Mouse (Mus musculus): Measurements from ENCODE around the gene Sh3kbp1. TPM values are rescaled to one million over a fixed set of nuclear protein-coding genes. Genes with fewer than 3 reads are reported as not detected.

Sh3kbp1 gene
- polyA plus RNA-seq, 1 experiment, result 37.6 TPM

DNA sequence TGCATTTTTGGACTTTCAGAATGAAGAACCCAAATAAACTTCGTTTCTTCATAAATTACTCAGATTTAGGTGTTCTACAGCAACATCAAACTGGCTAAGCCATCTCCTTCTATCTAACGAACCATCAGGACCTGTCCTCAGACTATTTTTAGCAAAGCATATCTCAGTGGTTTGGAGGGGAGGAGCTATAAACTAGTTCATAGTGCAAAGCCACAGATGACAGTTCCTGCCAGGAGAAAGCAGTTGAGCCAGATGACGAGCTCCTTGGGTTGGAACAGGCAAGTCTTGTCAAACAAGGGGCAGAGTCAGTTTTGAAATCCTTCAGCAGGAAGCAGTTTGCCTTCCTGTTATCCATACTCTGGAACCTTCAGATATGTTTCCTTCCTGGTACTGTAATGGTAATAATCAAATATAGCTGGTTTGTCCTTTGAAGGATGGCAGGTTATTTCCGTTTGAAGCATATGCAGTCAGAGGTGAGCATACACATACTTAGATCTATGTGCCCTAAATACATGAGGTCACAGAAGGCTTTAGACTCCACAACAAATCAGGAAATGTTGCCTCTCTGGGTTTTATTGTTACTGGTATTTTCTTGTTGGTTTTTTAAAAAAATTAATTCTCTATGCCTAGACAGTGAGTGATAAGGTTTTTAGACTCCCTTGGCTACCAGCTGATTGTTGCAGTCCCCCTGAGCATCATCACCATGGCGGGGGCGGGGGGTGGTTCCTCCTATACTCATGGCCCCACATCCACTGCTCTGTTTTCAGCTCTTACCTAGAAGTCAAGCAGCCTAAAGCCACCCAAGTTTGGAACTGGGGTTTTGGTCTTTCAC is 282.6 kb downstream of the Sh3kbp1 start:
- DNase-seq (ENCODE audit: extremely low spot score in 1 of 2, low spot score in 1 of 2), result no peak

DNA sequence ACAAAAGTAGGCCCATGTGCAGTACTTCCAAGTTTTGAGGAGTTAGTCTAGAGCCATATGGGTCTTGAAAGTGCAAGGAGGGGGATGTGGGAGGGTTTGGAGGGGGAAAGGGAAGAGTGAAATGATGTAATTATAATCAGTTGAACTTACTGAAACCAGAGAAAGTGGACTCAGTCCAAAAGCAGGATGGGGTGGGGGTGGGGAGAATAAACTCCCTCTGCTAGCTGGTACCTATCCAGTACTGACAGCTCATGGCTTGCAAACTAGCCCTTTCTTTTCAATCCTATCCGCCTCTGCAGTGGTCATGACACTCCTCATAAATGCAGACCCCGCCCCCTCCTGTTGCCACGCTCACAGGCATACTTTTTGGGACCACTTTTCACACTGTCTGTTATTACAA is 283.5 kb downstream of the Sh3kbp1 start:
- DNase-seq (ENCODE audit: extremely low spot score in 1 of 2, low spot score in 1 of 2), result no peak

DNA sequence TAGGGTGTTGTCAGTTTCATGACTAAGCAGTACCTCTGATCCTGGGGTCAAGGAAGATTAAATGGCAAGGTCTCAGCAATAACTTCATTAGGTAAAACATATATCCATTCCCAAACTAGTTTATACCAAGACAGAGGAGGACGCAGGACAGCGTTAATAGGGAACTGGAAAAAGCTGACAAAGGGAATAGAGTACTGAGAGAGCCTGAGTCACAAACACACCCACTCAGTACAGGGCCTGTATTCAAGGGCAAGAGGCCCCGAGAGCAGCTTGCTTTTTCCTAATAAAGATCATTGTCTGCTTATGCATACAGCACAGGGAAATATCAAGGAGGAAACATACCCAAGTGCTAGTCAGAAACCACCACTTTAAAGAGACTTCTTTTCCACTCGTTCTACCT is 284.5 kb downstream of the Sh3kbp1 start:
- DNase-seq (ENCODE audit: extremely low spot score in 1 of 2, low spot score in 1 of 2), result no peak

- no peak for DNase-seq (ENCODE audit: extremely low spot score in 1 of 2, low spot score in 1 of 2)
Measured at GRCm38 (mm10) chrX:159912061-159912460, 285.0 kb downstream of the Sh3kbp1 start.

DNA sequence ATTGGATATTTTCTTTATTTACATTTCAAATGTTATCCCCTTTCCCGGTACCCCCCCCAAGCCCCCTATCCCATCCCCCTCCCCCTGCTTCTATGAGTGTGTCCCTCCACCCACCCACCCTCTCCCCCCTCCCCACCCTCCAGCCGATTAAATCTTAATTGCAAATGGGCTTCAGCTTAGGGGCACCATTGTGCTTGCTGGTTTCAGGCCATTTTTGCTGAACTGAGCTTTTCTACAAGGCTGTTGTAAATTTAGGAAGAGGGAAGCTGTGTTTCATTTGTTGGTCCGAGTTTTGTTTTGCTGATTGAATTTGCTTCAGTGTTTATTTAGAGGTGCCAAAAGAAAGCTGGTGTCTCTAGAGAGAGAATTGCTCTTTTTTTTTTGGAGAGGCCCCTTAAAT is 286.4 kb downstream of the Sh3kbp1 start:
- no peak for DNase-seq (ENCODE audit: extremely low spot score in 1 of 2, low spot score in 1 of 2)

GRCm38 (mm10) chrX:159915125-159915524 is 288.1 kb downstream of the Sh3kbp1 start:
- peak in 1 of 2 experiments; percentile 18 for DNase-seq (ENCODE audit: extremely low spot score in 1 of 2, low spot score in 1 of 2)

DNA sequence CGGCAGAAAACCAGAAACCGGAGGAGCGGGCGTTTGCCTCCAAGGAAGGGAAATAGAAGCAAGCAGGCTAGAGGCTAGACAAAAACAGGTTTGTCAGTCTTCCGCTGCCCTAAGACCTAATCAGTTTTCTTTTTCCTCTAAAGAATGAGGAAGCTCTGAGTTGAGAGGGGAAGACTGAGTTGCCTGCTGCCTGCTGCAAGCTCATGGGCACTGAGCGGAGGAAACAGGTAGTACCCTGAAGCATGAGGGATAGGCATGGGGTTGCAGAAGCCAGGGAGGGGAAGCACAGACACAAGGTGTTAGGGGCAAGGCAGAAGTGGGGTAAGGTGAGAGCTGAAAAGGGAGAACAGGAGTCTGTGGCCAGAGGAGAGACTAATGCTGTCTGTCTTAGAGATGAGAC is 297.7 kb downstream of the Sh3kbp1 start:
- DNase-seq (ENCODE audit: extremely low spot score in 1 of 2, low spot score in 1 of 2), result no peak

GRCm38 (mm10) chrX:159928165-159928564 is 301.1 kb downstream of the Sh3kbp1 start:
- no peak for DNase-seq (ENCODE audit: extremely low spot score in 1 of 2, low spot score in 1 of 2)

- DNase-seq (ENCODE audit: extremely low spot score in 1 of 2, low spot score in 1 of 2), result no peak
Measured at GRCm38 (mm10) chrX:159928834-159929233, 301.8 kb downstream of the Sh3kbp1 start.

GRCm38 (mm10) chrX:159932027-159932426 is 305.0 kb downstream of the Sh3kbp1 start:
- DNase-seq (ENCODE audit: extremely low spot score in 1 of 2, low spot score in 1 of 2), result peak; percentile 47 to 52

DNA sequence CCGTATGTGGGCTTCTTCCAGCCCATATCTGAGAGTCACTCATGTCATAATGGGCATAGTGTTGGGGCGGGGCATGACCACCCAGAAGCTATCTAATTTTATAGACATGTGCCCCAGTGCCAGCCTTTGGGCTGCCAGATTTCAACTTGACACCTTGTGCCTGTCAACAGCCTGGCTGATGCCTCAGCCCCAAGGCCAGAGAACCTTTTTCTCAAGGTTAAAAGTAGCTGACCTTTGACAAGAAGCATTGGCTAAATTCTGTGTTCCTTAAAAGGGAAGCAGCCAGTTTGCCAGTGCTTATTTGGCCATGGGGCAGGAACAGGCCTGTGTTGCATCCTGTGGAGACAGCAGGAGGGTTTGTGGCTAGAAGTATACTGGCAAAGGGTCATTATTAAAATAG is 315.5 kb downstream of the Sh3kbp1 start:
- no peak for DNase-seq (ENCODE audit: extremely low spot score in 1 of 2, low spot score in 1 of 2)

DNA sequence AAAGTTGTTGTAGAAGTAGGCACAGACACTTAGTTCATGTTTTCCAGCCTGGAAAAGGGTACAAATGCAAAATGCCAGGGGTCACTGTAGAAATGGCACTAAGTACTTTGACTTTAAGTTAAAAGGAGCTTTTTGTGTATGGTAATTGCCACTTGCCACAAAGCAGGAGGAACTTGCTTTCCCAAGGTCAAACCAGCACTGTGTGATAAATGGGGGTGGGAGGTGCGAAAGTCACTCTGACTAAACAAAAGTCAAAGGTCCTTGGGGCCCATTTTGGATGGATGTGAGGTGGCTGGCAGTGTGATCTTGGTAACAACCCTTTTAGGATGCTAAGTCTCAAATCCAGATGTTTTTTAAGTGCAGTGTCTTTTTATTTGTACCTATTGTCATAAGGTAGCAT is 316.5 kb downstream of the Sh3kbp1 start:
- no peak for DNase-seq (ENCODE audit: extremely low spot score in 1 of 2, low spot score in 1 of 2)

DNA sequence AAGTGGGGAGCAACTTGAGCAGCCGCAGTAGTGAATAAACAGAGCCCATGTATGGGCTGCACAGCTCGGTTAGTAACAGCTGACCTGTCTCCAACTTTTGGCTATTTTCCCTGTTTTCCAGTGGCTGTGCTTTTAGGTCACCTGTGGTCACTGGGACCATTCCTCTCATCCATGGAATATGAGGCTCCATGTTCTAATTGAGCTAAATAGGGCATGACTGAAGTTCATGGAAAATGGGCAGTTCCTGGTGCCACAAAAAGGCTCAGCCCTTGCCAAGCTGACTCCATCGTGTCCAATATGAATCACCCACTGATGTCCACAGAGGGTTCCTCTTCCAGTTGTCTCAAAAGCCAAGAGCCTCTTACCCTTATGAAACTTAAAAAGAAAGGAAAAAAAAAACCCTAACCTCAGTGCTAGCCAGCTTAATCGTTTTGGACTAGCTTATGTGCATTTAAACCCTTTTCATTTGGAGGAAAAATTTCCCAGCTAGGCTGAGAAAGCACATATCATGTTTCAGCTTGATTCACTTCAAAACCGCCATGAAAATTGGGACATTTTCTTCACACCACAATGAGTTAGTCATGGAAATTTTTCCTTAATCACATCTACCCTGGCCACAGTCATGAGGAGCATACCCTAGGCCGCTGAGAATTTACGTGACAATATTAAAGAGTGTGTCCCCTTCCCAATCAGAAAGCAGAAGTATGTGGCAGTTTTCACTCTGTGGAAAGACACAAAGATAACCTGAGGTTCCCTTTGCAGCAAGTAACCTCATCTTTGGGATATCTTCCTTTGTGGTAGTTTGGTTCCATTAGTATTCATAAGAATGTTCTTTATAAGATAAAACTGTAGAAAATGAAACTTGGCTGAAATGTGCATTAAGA is 326.7 kb downstream of the Sh3kbp1 start:
- DNase-seq (ENCODE audit: extremely low spot score in 1 of 2, low spot score in 1 of 2), result no peak

DNA sequence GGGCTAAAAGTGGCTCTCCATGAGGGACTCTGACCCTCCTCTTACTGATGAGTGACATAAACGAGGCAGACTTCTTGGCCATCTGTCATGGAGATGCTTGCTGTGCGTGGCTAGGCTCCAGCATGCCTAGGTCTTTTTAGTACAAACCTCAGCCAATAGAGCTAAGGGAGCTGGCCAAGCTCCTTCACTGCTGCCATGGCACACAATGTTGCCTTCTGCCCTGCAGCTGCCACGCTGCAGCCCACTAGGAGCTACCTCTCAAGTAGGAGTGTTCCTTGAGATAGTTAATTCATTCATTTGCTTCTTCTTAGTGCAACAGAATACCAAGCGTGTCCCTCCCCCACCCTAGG is 327.3 kb downstream of the Sh3kbp1 start:
- no peak for DNase-seq (ENCODE audit: extremely low spot score in 1 of 2, low spot score in 1 of 2)

GRCm38 (mm10) chrX:159955433-159955832 is 328.4 kb downstream of the Sh3kbp1 start:
- DNase-seq (ENCODE audit: extremely low spot score in 1 of 2, low spot score in 1 of 2), result no peak

DNA sequence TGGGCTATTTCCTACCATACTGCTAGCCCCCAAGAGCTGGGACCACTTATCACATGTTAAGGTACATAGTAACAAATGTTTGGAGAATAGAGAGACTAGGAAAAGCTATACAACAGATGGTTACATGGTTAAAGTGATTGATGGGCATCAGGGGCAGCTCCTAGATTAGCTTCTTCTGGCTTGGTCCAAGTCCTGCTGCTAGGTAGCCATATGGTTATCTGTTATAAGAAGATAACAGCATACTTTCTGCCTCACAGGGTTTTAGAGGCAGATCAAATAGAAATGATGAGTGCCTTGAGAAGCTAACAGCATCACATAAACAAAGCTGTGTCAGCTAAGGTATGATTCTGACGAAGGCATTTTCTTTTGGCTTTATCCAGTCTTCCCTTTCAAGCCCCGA is 334.3 kb downstream of the Sh3kbp1 start:
- no peak for DNase-seq (ENCODE audit: extremely low spot score in 1 of 2, low spot score in 1 of 2)

DNA sequence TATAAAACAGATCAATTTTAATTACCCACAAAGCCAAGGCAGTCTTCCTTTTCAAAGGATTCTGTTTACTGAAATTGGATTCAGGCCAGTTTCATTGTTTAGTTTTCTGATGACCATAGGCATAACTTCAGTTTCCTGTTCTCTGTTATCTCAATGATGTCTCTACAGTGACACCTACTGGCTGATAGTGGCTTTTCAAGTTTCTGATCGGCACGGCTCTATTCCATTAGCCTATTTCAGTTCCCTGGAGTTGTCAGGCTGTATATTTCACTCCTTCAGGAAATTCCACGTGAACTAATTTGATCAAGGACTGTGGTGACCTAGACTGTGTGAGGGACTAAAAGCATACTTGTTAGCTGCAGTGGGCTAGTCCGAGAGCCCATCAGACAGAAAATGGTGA is 336.2 kb downstream of the Sh3kbp1 start:
- DNase-seq (ENCODE audit: extremely low spot score in 1 of 2, low spot score in 1 of 2), result peak in 1 of 2 experiments; percentile 85

GRCm38 (mm10) chrX:159963925-159964324 is 336.9 kb downstream of the Sh3kbp1 start:
- DNase-seq (ENCODE audit: extremely low spot score in 1 of 2, low spot score in 1 of 2), result peak in 1 of 2 experiments; percentile 10

- no peak for DNase-seq (ENCODE audit: extremely low spot score in 1 of 2, low spot score in 1 of 2)
Measured at GRCm38 (mm10) chrX:159969025-159969424, 342.0 kb downstream of the Sh3kbp1 start.

DNA sequence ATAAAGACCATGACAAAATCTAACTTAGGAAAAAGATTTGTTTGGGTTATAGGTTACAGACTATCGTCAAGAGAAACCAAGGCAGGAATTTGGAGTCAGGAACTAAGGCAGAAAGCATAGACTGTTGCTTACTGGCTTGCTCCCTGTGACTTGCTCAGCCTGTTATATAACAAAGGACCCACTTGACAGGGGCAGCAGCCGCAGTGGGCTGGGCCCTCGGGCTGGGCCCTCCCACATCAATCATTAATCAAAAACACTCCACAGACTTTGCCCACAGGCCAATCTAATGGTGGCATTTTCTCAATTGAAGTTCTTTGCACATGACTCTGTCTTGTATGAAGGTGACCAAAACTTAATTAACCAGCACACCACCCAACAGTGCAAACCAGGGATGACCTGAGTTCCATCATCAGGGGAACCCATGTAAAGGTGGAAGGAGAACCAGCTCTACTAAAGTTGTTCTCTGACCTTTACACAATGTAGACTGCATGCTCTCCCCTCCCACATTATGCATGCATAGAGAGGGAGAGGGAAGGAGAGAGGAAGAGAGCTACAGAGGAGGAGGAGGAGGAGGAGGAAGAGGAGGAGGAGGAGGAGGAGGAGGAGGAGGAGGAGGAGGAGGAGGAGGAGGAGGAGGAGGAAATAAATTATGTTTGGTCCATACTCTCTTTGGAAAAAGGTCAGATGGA is 344.2 kb downstream of the Sh3kbp1 start:
- no peak for DNase-seq (ENCODE audit: extremely low spot score in 1 of 2, low spot score in 1 of 2)

DNA sequence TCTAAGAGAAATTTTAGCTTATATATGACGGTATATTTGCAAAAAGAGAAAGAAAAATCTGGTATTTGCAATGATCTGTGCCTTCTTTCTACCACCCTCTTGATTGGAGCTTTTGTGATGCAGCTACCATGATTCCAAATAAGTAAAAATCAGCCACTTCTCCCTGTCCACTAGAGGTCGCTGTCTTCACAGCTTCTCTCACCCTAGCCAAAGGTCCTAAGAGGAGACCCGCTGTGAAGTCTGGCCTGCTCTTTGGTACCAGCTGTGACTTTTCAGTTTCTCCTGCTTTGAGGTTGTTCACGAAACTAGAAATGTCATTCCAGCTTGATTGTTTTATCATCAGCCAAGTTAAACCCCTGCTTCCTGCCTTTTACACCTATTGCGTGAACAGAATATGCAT is 346.7 kb downstream of the Sh3kbp1 start:
- peak in 1 of 2 experiments; percentile 23 for DNase-seq (ENCODE audit: extremely low spot score in 1 of 2, low spot score in 1 of 2)

All from frontal cortex, adult 2 months (tissue).